In the genomic region with DNA sequence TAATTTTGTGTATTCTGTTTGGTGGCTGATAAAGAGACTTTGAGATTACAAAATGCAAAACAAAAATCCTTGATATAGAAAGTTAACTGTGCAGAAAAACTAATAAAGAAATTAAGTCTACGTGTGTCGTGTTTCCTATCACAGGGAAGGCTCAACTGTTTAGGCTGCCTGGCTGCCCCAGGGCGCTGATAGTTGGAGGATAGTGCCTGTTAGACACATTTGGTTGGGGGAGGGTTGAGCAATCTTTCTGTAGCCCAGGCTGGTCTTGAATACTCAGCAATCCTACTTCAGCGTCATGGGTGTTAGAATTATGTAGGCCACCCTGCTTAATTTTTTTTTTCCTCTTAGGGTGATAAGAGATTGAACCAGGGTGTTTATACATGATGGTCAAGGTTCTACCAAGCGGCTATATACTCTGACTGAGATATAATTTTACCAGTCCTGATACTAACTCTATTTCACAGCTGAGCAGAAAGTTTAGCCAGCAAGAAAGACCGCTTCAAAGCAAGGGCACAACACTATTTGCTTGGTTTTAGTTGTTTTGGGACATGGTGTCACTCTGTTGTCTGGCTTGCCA, we compare ENCODE assay signal across 8 mouse cellular contexts. TPM values are rescaled to one million over a fixed set of nuclear protein-coding genes. Genes with fewer than 3 reads are reported as not detected.
DNase-seq lines count a peak whose midpoint lies in the region; ATAC-seq lines count a peak whose summit lies in the region.

No protein-coding gene starts in this region.

- H3K36me3 ChIP-seq in lung, embryonic 16.5 days (ENCODE audit: control insufficient read depth, insufficient read depth, low read length), result peaks cover 14% of the 10 kb centered on the region
- H3K36me3 ChIP-seq in forebrain, embryonic 12.5 days (replicated peaks), result peaks cover 33% of the 10 kb centered on the region
- H3K36me3 ChIP-seq in limb, embryonic 13.5 days, result peaks cover 24% of the 10 kb centered on the region
- peaks cover 39% of the 10 kb centered on the region for H3K36me3 ChIP-seq in neural tube, embryonic 14.5 days (ENCODE audit: control insufficient read depth, insufficient read depth, low read length)

- no peak overlapping the region for H3K27ac ChIP-seq in lung, embryonic 16.5 days (ENCODE audit: low read length)
- no peak overlapping the region for H3K27ac ChIP-seq in forebrain, embryonic 12.5 days
- H3K27ac ChIP-seq in limb, embryonic 13.5 days, result no peak overlapping the region
- H3K27ac ChIP-seq in neural tube, embryonic 14.5 days (ENCODE audit: low read depth, low read length), result no peak overlapping the region

- H3K4me1 ChIP-seq in lung, embryonic 16.5 days (replicated peaks; ENCODE audit: control insufficient read depth, insufficient read depth, low read length), result peaks cover 19% of the 10 kb centered on the region
- H3K4me1 ChIP-seq in forebrain, embryonic 12.5 days, result peaks cover 22% of the 10 kb centered on the region
- peaks cover 16% of the 10 kb centered on the region for H3K4me1 ChIP-seq in limb, embryonic 13.5 days
- H3K4me1 ChIP-seq in neural tube, embryonic 14.5 days (ENCODE audit: control insufficient read depth, insufficient read depth, low read length), result peaks cover 14% of the 10 kb centered on the region; the same call in 1 of the 2 replicates

- H3K4me2 ChIP-seq in lung, embryonic 16.5 days (ENCODE audit: low read depth, low read length), result peak overlapping the region; percentile 70
- H3K4me2 ChIP-seq in forebrain, embryonic 12.5 days, result peak overlapping the region; percentile 94
- peak overlapping the region; percentile 94 for H3K4me2 ChIP-seq in limb, embryonic 13.5 days (replicated peaks)
- peak overlapping the region; percentile 95 for H3K4me2 ChIP-seq in neural tube, embryonic 14.5 days (ENCODE audit: low read depth, low read length)

- peak overlapping the region; percentile 81 for H3K9ac ChIP-seq in lung, embryonic 16.5 days (ENCODE audit: low read length)
- H3K9ac ChIP-seq in forebrain, embryonic 12.5 days, result peak overlapping the region; percentile 87; the same call in 1 of the 2 replicates
- peak overlapping the region; percentile 83 for H3K9ac ChIP-seq in limb, embryonic 13.5 days
- peak overlapping the region; percentile 83; the same call in 1 of the 2 replicates for H3K9ac ChIP-seq in neural tube, embryonic 14.5 days (replicated peaks; ENCODE audit: low read depth, low read length)

- DNase-seq in lung, adult 18-20 months, result no peak
- no peak for DNase-seq in thymus, adult 18-20 months
- no peak for DNase-seq in left cerebral cortex, postnatal 10 days (ENCODE audit: extremely low spot score in 1 of 2, low spot score in 2 of 2)

- no peaks in the 10 kb centered on the region for H3K27me3 ChIP-seq in lung, embryonic 16.5 days (ENCODE audit: control insufficient read depth, insufficient read depth, low read depth, low read length)
- H3K27me3 ChIP-seq in forebrain, embryonic 12.5 days, result no peaks in the 10 kb centered on the region
- H3K27me3 ChIP-seq in limb, embryonic 13.5 days, result no peaks in the 10 kb centered on the region
- no peaks in the 10 kb centered on the region for H3K27me3 ChIP-seq in neural tube, embryonic 14.5 days (ENCODE audit: control insufficient read depth, insufficient read depth, low read length)

- WGBS in lung, embryonic 16.5 days, result 82% methylated on average over 6 of the region's 6 CpGs
- 86% methylated on average over 6 of the region's 6 CpGs for WGBS in forebrain, embryonic 12.5 days
- WGBS in limb, embryonic 13.5 days, result 85% methylated on average over 6 of the region's 6 CpGs
- WGBS in neural tube, embryonic 14.5 days, result 92% methylated on average over 6 of the region's 6 CpGs

- intact Hi-C loops in left cerebral cortex, postnatal 10 days (cut with DNase I), result loop anchor here (10.0 kb wide), 2 partner anchors 230 to 370 kb away; no protein-coding TSS in a partner anchor

- no peak for ATAC-seq in lung, embryonic 16.5 days (ENCODE audit: low read depth)
- no peak for ATAC-seq in forebrain, embryonic 12.5 days (ENCODE audit: low FRiP score)
- ATAC-seq in limb, embryonic 13.5 days (ENCODE audit: low FRiP score, low read depth), result no peak
- ATAC-seq in neural tube, embryonic 14.5 days (ENCODE audit: low read depth), result no peak
- ATAC-seq in CD4-positive, CD25-positive, alpha-beta regulatory T cell, adult 4 months, result no peak

- H3K9me3 ChIP-seq in lung, embryonic 16.5 days (ENCODE audit: control insufficient read depth, low read length), result no peaks in the 10 kb centered on the region
- H3K9me3 ChIP-seq in forebrain, embryonic 12.5 days, result no peaks in the 10 kb centered on the region
- no peaks in the 10 kb centered on the region for H3K9me3 ChIP-seq in limb, embryonic 13.5 days
- no peaks in the 10 kb centered on the region for H3K9me3 ChIP-seq in neural tube, embryonic 14.5 days (ENCODE audit: control insufficient read depth, low read length)

- peak overlapping the region; percentile 88 for H3K4me3 ChIP-seq in lung, embryonic 16.5 days (ENCODE audit: low read length)
- peak overlapping the region; percentile 83 for H3K4me3 ChIP-seq in forebrain, embryonic 12.5 days (replicated peaks)
- H3K4me3 ChIP-seq in limb, embryonic 13.5 days, result peak overlapping the region; percentile 89
- no peak overlapping the region; the same call in 1 of the 2 replicates for H3K4me3 ChIP-seq in neural tube, embryonic 14.5 days (ENCODE audit: low read depth, low read length)

RNA-seq across cellular contexts. Expression of a gene that starts 0.8 kb away (rescaled TPM):
- polyA plus RNA-seq in lung, embryonic 16.5 days (2015; fragmentation: Nextera tagmentation; extraction: Ambion mirVana), result 14.3 and 15.9 TPM in 2 replicates
- 26.2 and 33.0 TPM in 2 replicates for polyA plus RNA-seq in forebrain, embryonic 12.5 days (2016; fragmentation: Nextera tagmentation; extraction: Ambion mirVana)
- 15.1 and 19.8 TPM in 2 replicates for polyA plus RNA-seq in limb, embryonic 13.5 days (2015; fragmentation: Nextera tagmentation; extraction: Ambion mirVana)
- 30.7 and 31.9 TPM in 2 replicates for polyA plus RNA-seq in neural tube, embryonic 14.5 days (2014; fragmentation: Nextera tagmentation; extraction: Ambion mirVana)
- total RNA-seq in left cerebral cortex, postnatal 10 days (2021), result 10 to 100 TPM; 21.2 to 21.6 TPM
- 1 to 10 TPM; 5.3 to 7.0 TPM for polyA plus RNA-seq in CD4-positive, CD25-positive, alpha-beta regulatory T cell, adult 4 months (2017; shearing (Covaris generic))

RNA-seq across cellular contexts. Expression of a gene that starts 38.1 kb away (rescaled TPM):
- 19.8 and 21.1 TPM in 2 replicates for polyA plus RNA-seq in lung, embryonic 16.5 days (2015; fragmentation: Nextera tagmentation; extraction: Ambion mirVana)
- 61.1 and 62.5 TPM in 2 replicates for polyA plus RNA-seq in forebrain, embryonic 12.5 days (2016; fragmentation: Nextera tagmentation; extraction: Ambion mirVana)
- 15.8 and 17.5 TPM in 2 replicates for polyA plus RNA-seq in limb, embryonic 13.5 days (2015; fragmentation: Nextera tagmentation; extraction: Ambion mirVana)
- 431 and 486 TPM in 2 replicates for polyA plus RNA-seq in neural tube, embryonic 14.5 days (2014; fragmentation: Nextera tagmentation; extraction: Ambion mirVana)
- total RNA-seq in left cerebral cortex, postnatal 10 days (2021), result 1,000 to 10,000 TPM; 1,340 to 1,419 TPM
- polyA plus RNA-seq in CD4-positive, CD25-positive, alpha-beta regulatory T cell, adult 4 months (2017; shearing (Covaris generic)), result 1 to 10 TPM in 1 of 2 experiments, under 1 TPM in 1; 0.83 to 1.6 TPM
